Mouse (Mus musculus) forebrain, embryonic 11.5 days (tissue): ENCODE measurements around the gene Txnrd3. TPM values are rescaled to one million over a fixed set of nuclear protein-coding genes. Genes with fewer than 3 reads are reported as not detected.

Experiments
- polyA plus RNA-seq: library from polyadenylated mRNA; unstranded; fragments of >200 nt; fragmentation: Nextera tagmentation; extraction: Ambion mirVana; gene quantifications from 2 replicates; pipeline ENCODE4 v1.2.1, GENCODE M21; 2014

The Txnrd3 gene
- polyA plus RNA-seq, 1 experiment from 2014 or later, result 8.6 TPM

Other genes starting within 250 kb of the Txnrd3 start
- 93.7 and 98.9 TPM in 2 replicates for gene Chchd6, start 48.3 kb upstream of the Txnrd3 start, polyA plus RNA-seq
- not detected in 2 replicates for gene Vmn1r40, start 63.6 kb downstream of the Txnrd3 start, polyA plus RNA-seq
- not detected in 2 replicates for gene Vmn1r41, start 96.8 kb downstream of the Txnrd3 start, polyA plus RNA-seq
- gene Vmn1r42, start 232.4 kb downstream of the Txnrd3 start, polyA plus RNA-seq, result not detected in 2 replicates
- gene Vmn1r43, start 232.4 kb downstream of the Txnrd3 start, polyA plus RNA-seq, result not detected in 2 replicates
- gene Vmn1r44, start 239.7 kb downstream of the Txnrd3 start, polyA plus RNA-seq, result not detected in 2 replicates